Mouse (Mus musculus) ES-CJ7 (cell line): ENCODE data around the gene Wdr83os.
"Not testable (repeated sequence)": the region's sequence is repeated elsewhere in the genome, so short reads cannot be mapped to it uniquely, and the experiment has no call there.

Experiments used
- DNase-seq: peaks from one replicate; pipeline ENCODE4 v3.0.0; 2011; ENCODE audit warnings: low read depth, low spot score

Gene Wdr83os

GRCm38 (mm10) chr8:85072364-85072929 lies 8.1 kb upstream of the Wdr83os start:
- DNase-seq = no peak

GRCm38 (mm10) chr8:85073041-85073612 lies 7.4 kb upstream of the Wdr83os start:
- DNase-seq = peak; percentile 27

- peak; percentile 14 for DNase-seq
Observed at GRCm38 (mm10) chr8:85074167-85074566, 6.4 kb upstream of the Wdr83os start.

GRCm38 (mm10) chr8:85074617-85075016 lies 5.9 kb upstream of the Wdr83os start:
- no peak for DNase-seq

- peak; percentile 74 for DNase-seq
Observed at GRCm38 (mm10) chr8:85076001-85076400, 4.5 kb upstream of the Wdr83os start.

- peak; percentile 89 for DNase-seq
Observed at GRCm38 (mm10) chr8:85076993-85077392, 3.5 kb upstream of the Wdr83os start.

GRCm38 (mm10) chr8:85080214-85080531 lies 367 bp upstream of the Wdr83os start:
- DNase-seq = no peak

- DNase-seq = peak; percentile 96
Observed at GRCm38 (mm10) chr8:85081216-85081555, 646 bp downstream of the Wdr83os start, which contains the start of gene Wdr83. Gene Wdr83 (minus strand): TSS chr8:85081306.

GRCm38 (mm10) chr8:85082169-85082568 lies 1.6 kb downstream of the Wdr83os start:
- not testable (repeated sequence) for DNase-seq

- DNase-seq = peak; percentile 92
Observed at GRCm38 (mm10) chr8:85083108-85083813, 2.7 kb downstream of the Wdr83os start, which contains the start of gene Man2b1. Gene Man2b1 (plus strand): TSS chr8:85083270.

- DNase-seq = no peak
Observed at GRCm38 (mm10) chr8:85084633-85085032, 4.1 kb downstream of the Wdr83os start.

- no peak for DNase-seq
Observed at GRCm38 (mm10) chr8:85086238-85086637, 5.7 kb downstream of the Wdr83os start.

- DNase-seq = no peak
Observed at GRCm38 (mm10) chr8:85088771-85089170, 8.2 kb downstream of the Wdr83os start.

GRCm38 (mm10) chr8:85090856-85091255 lies 10.3 kb downstream of the Wdr83os start:
- DNase-seq = no peak

- DNase-seq = peak; percentile 83
Observed at GRCm38 (mm10) chr8:85091526-85092090, 11.1 kb downstream of the Wdr83os start.

GRCm38 (mm10) chr8:85095051-85095450 lies 14.5 kb downstream of the Wdr83os start:
- DNase-seq = no peak

GRCm38 (mm10) chr8:85095566-85095965 lies 15.0 kb downstream of the Wdr83os start:
- no peak for DNase-seq

GRCm38 (mm10) chr8:85096196-85096595 lies 15.7 kb downstream of the Wdr83os start:
- no peak for DNase-seq

- no peak for DNase-seq
Observed at GRCm38 (mm10) chr8:85096850-85097249, 16.3 kb downstream of the Wdr83os start.

GRCm38 (mm10) chr8:85100076-85100665 lies 19.6 kb downstream of the Wdr83os start:
- DNase-seq = no peak

- no peak for DNase-seq
Observed at GRCm38 (mm10) chr8:85113241-85113640, 32.7 kb downstream of the Wdr83os start.

- DNase-seq = peak; percentile 69
Observed at GRCm38 (mm10) chr8:85115501-85115900, 35.0 kb downstream of the Wdr83os start.
